Mouse (Mus musculus): Measurements from ENCODE around the gene Plekhf1. TPM values are rescaled to one million over a fixed set of nuclear protein-coding genes. Genes with fewer than 3 reads are reported as not detected.
A peak's percentile ranks its signal among the peaks of the same experiment; 100 is the strongest.

Gene Plekhf1
- total and polyA plus RNA-seq, 2 experiments from 2014 or later = 0.46 to 0.77 TPM

DNA sequence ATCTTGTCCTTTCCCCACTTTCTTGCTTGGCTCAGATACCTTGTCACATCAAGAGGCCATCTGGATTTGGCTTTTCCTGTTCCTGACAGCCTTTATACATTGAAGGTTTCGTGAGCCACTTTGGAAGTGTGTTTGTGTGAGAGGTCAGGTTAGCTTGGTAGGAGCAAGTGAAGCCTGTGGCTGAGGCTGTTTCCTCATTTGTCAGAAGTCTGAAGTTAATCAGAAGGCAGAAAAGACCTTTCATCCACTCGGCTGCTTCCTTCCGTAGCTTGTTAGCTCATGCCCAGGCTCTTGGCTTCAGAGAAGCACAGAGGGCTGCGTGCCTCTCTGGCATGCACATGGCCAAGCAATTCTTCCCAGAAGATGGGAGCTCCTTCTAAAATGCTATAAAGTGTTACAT is 40.0 kb downstream of the Plekhf1 start:
- Histone ChIP-seq H3K4me1 (ENCODE audit: insufficient read depth, low read length) (peaks cover 2% of the 10 kb centered on the region), H3K27me3 (ENCODE audit: insufficient read depth, low read length) (no peaks in the 10 kb centered on the region), H3K9ac (replicated peaks; ENCODE audit: low read length, poor library complexity, severe bottlenecking) (no peak overlapping the region), H3K4me2 (ENCODE audit: low read depth, low read length, poor library complexity, severe bottlenecking) (no peak overlapping the region), H3K27ac (ENCODE audit: low read depth, low read length) (no peak overlapping the region), H3K9me3 (ENCODE audit: low read length) (no peaks in the 10 kb centered on the region), H3K4me3 (ENCODE audit: low read depth, low read length) (no peak overlapping the region), H3K36me3 (ENCODE audit: insufficient read depth, low read length) (peaks cover 6% of the 10 kb centered on the region)
- TF ChIP-seq CTCF (IDR thresholded peaks at IDR 0.05) = no peak
- 84% methylated on average over 4 of the region's 4 CpGs for WGBS
- ATAC-seq (ENCODE audit: low FRiP score) = no peak
- no peak for DNase-seq (ENCODE audit: low spot score)

DNA sequence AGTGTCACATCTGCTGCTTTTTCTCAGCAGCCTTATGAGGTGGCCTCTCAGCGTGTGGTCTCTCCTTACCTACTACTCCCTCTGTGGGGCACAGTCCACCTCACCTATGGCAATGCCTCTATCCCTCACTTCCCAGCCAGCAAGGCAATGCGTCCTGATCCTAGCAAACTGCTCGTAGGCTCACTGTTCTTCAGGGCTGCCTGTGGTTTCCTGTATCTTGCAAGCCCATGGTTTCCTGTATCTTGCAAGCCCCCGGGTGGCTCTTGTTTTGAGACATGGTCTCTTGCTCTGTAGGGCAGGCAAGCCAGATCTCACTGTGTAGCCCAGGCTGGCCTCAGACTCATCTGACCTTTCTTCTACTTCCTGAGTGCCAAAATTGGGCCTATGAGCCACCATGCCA is 41.0 kb downstream of the Plekhf1 start:
- no peak for ATAC-seq (ENCODE audit: low FRiP score)
- no peaks in the 10 kb centered on the region for H3K27me3 ChIP-seq (ENCODE audit: insufficient read depth, low read length)
- DNase-seq (ENCODE audit: low spot score) = no peak

DNA sequence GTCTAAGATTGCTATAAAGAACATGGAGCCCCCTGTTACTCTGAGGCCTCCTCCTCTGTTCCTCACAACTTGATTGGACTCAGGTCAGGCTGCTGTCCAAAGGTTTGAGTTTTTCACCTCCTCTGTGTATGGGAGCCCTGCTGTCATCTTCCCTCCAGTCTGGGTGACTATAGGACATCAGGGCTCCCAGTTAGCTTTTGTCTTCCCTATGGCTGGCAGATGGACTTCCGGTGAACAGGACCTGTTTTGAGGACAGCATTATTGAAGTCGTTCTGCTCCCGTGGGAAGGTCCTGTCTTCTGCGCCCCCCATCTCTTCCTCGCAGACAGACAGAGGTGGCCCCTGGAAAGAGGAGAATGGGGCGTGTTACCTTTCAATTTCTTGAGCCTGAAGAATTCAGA is 43.0 kb downstream of the Plekhf1 start:
- TF ChIP-seq CTCF (IDR thresholded peaks at IDR 0.05) = no peak
- WGBS = 89% methylated on average over 6 of the region's 6 CpGs
- peak overlapping the region; percentile 56; the same call in 1 of the 2 replicates for H3K4me3 ChIP-seq (ENCODE audit: low read depth, low read length)
- peaks cover 3% of the 10 kb centered on the region for H3K4me1 ChIP-seq (ENCODE audit: insufficient read depth, low read length)
- peaks cover 6% of the 10 kb centered on the region; the same call in 1 of the 2 replicates for H3K36me3 ChIP-seq (ENCODE audit: insufficient read depth, low read length)
- no peak overlapping the region for H3K9ac ChIP-seq (replicated peaks; ENCODE audit: low read length, poor library complexity, severe bottlenecking)
- H3K4me2 ChIP-seq (ENCODE audit: low read depth, low read length, poor library complexity, severe bottlenecking) = peak overlapping the region; percentile 66
- ATAC-seq (ENCODE audit: low FRiP score) (no peak), DNase-seq (ENCODE audit: low spot score) (no peak)
- no peak overlapping the region for H3K27ac ChIP-seq (ENCODE audit: low read depth, low read length)
- no peaks in the 10 kb centered on the region for H3K9me3 ChIP-seq (ENCODE audit: low read length)
- no peaks in the 10 kb centered on the region for H3K27me3 ChIP-seq (ENCODE audit: insufficient read depth, low read length)

More for the DNA sequence above, 41.0 kb downstream of the Plekhf1 start:
- H3K9me3 ChIP-seq (ENCODE audit: low read length) = no peaks in the 10 kb centered on the region
- H3K4me2 ChIP-seq (ENCODE audit: low read depth, low read length, poor library complexity, severe bottlenecking) = no peak overlapping the region
- TF ChIP-seq CTCF (IDR thresholded peaks at IDR 0.05) = no peak
- H3K9ac ChIP-seq (replicated peaks; ENCODE audit: low read length, poor library complexity, severe bottlenecking) = no peak overlapping the region
- H3K4me1 ChIP-seq (ENCODE audit: insufficient read depth, low read length) = peaks cover 3% of the 10 kb centered on the region
- no peak overlapping the region for H3K4me3 ChIP-seq (ENCODE audit: low read depth, low read length)
- no peak overlapping the region for H3K27ac ChIP-seq (ENCODE audit: low read depth, low read length)
- 79% methylated on average over 4 of the region's 4 CpGs for WGBS
- H3K36me3 ChIP-seq (ENCODE audit: insufficient read depth, low read length) = peaks cover 6% of the 10 kb centered on the region

DNA sequence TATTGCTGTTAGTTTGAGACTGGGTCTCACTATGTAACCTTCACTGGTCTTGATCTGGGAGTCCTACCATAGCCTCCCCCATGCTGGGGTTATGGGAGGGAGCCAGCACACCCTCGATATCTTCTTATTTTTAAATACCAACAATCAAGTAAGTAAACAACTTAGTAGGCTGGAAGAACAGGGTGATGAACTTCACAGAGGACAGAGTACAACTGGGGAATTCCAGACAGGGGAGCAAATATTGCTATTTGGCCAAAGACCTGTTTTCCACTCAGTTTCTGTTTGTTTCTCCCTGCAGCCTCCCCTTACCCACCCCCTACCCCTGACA is 43.4 kb downstream of the Plekhf1 start:
- Histone ChIP-seq H3K27ac (ENCODE audit: low read depth, low read length) (peak overlapping the region; percentile 93), H3K9ac (replicated peaks; ENCODE audit: low read length, poor library complexity, severe bottlenecking) (peak overlapping the region; percentile 82), H3K4me3 (ENCODE audit: low read depth, low read length) (peak overlapping the region; percentile 56), H3K4me2 (ENCODE audit: low read depth, low read length, poor library complexity, severe bottlenecking) (peak overlapping the region; percentile 66), H3K4me1 (ENCODE audit: insufficient read depth, low read length) (peaks cover 3% of the 10 kb centered on the region), H3K36me3 (ENCODE audit: insufficient read depth, low read length) (peaks cover 6% of the 10 kb centered on the region; the same call in 1 of the 2 replicates), H3K9me3 (ENCODE audit: low read length) (no peaks in the 10 kb centered on the region), H3K27me3 (ENCODE audit: insufficient read depth, low read length) (no peaks in the 10 kb centered on the region)
- TF ChIP-seq CTCF (IDR thresholded peaks at IDR 0.05) = no peak
- ATAC-seq (ENCODE audit: low FRiP score) = no peak
- WGBS = 62% methylated on average over 1 of the region's 1 CpGs
- no peak for DNase-seq (ENCODE audit: low spot score)

DNA sequence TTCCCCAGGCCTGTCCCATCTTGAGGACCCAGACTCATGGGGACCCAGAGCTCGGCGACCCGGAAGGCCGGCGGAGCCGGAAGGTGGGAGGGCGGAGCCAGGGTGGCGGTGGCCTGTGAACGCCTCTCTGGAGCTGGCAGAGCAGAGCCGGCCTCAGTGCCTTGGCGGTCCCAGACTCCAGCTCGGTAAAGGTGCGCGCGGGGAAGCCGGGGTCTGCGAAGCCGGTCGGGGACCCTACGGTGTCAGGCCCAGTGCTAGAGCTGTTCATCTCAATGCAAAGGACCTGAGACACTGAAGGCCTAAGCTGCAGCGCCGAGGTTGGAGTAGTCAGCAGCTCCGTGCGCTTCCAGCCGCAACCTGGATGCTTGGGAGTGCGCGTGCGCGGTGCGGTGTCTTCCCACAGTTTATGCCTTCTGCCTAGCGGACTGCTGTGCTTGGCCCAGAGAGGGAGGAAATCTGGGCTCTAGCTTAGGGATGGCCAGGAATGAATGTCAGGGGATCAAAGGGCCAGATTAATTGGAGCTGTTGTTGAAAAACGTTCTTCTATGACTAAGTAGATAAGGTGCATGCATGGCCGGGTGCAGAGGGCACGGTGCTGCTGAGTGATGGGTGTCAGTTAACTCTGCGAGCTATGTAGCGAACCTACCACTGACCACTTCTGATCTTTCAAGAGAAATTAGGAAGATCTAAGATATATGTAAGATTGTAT is 44.0 kb downstream of the Plekhf1 start:
- peak overlapping the region; percentile 66 for H3K4me2 ChIP-seq (ENCODE audit: low read depth, low read length, poor library complexity, severe bottlenecking)
- H3K4me3 ChIP-seq (ENCODE audit: low read depth, low read length) = peak overlapping the region; percentile 56
- TF ChIP-seq CTCF (IDR thresholded peaks at IDR 0.05) = no peak
- peak; percentile 93 for DNase-seq (ENCODE audit: low spot score)
- H3K9ac ChIP-seq (replicated peaks; ENCODE audit: low read length, poor library complexity, severe bottlenecking) = peak overlapping the region; percentile 82
- no peaks in the 10 kb centered on the region for H3K9me3 ChIP-seq (ENCODE audit: low read length)
- H3K4me1 ChIP-seq (ENCODE audit: insufficient read depth, low read length) = peaks cover 3% of the 10 kb centered on the region
- peak; percentile 91 for ATAC-seq (ENCODE audit: low FRiP score)
- 4% methylated on average over 36 of the region's 36 CpGs for WGBS
- no peaks in the 10 kb centered on the region for H3K27me3 ChIP-seq (ENCODE audit: insufficient read depth, low read length)
- H3K36me3 ChIP-seq (ENCODE audit: insufficient read depth, low read length) = peaks cover 4% of the 10 kb centered on the region; the same call in 1 of the 2 replicates
- H3K27ac ChIP-seq (ENCODE audit: low read depth, low read length) = peak overlapping the region; percentile 93

DNA sequence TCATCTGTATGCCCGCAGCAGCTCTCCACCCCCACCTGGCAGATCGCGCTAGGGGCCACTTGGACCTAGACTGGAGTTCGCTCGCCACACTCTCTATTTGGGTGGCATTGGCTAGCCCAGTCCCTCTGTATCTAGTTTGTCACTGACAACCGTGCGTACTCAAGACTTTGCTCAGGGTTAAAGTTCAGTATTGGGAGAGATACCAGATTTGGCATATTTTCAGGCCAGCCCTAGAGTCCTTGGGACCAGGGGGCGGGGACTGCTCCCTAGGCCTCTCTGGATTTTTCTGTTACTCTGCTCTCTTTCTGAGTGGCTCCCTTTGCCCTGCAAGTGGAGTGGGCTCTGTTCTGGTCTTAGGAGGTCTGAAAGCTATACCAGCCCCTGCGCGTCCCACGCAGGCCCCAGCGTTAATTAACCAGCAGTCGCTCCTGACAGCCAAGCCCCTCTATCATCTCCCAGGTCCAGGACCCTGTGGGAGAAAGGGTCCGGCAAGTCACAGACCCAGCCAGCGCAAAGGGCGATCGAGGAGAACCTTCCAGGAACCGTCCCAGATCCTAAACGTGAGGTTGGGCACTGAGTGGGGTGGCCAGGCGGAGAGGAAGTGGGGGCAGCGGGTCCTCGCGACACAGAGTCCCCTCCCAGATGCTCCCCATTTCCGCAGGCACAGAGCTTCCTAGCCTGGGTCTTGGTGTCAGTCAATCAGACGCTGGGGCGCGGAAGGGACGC is 44.7 kb downstream of the Plekhf1 start, which contains the start of gene 1600014C10Rik:
Gene 1600014C10Rik, plus strand, starts transcription at position 256 of the 726 bp plus-strand sequence.
- Histone ChIP-seq H3K4me3 (ENCODE audit: low read depth, low read length) (peak within 1 kb of the TSS; percentile 56), H3K4me2 (ENCODE audit: low read depth, low read length, poor library complexity, severe bottlenecking) (peak within 1 kb of the TSS; percentile 66), H3K4me1 (ENCODE audit: insufficient read depth, low read length) (peaks cover 3% of the 10 kb centered on the region), H3K27me3 (ENCODE audit: insufficient read depth, low read length) (no peaks in the 10 kb centered on the region), H3K36me3 (ENCODE audit: insufficient read depth, low read length) (no peaks in the 10 kb centered on the region), H3K9ac (replicated peaks; ENCODE audit: low read length, poor library complexity, severe bottlenecking) (peak within 1 kb of the TSS; percentile 82), H3K9me3 (ENCODE audit: low read length) (no peaks in the 10 kb centered on the region), H3K27ac (ENCODE audit: low read depth, low read length) (peak within 1 kb of the TSS; percentile 93)
- peak; percentile 6 for DNase-seq (ENCODE audit: low spot score)
- no peak for TF ChIP-seq CTCF (IDR thresholded peaks at IDR 0.05)
- peak; percentile 56; the same call in 1 of the 2 replicates for ATAC-seq (ENCODE audit: low FRiP score)
- WGBS = 4% methylated on average over 28 of the region's 28 CpGs
